Mouse (Mus musculus) erythroblast, embryonic 14.5 days (primary cell): ENCODE data around the gene Hist1h1d.

ENCODE experiments used
- GATA1 ChIP-seq: IDR thresholded peaks from 2 replicates; pipeline ENCODE4 v1.6.1; 2012; ENCODE audit warnings: low read length, inconsistent platforms, mixed read lengths
- TAL1 ChIP-seq: IDR thresholded peaks from 3 replicates; pipeline ENCODE4 v1.6.1; 2012; ENCODE audit warnings: low read length, inconsistent platforms, mixed read lengths

DNA sequence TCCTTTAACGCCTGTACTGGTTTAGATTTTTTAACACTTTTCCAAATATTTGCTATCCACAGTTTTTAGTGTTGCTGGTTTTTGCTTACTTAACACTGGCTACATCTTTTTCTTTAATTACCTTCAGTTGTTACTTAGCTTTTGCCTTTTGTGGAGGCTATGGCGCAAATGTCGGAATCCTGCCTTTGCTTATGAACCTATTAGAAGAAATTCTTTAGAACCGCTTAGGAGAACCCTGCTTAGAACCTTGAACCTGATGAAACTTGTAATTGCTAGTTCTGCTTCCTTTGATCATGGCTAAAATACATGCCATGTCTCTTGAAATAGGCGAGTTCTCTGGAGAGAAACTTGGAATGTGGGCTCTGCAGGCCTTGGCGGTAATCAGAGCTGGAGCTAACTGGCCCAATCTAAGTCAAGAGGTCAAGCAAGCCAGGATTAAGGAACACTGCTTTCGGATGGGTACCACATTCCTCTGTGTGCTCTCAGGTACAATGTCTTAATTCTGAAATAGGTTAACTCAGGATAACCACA lies 23.4 kb downstream of the Hist1h1d start:
- TF ChIP-seq TAL1 (no peak), GATA1 (no peak)
